Mouse (Mus musculus) heart, postnatal 14 days (tissue): ENCODE measurements around the gene Cbx1. TPM values are rescaled to one million over a fixed set of nuclear protein-coding genes. Genes with fewer than 3 reads are reported as not detected.
A peak's percentile ranks its signal among the peaks of the same experiment; 100 is the strongest.
"Not testable (repeated sequence)": the region's sequence is repeated elsewhere in the genome, so short reads cannot be mapped to it uniquely, and the experiment has no call there.

Experiments used
- DNase-seq, 2 experiments: peaks; one replicate each; pipeline ENCODE4 v3.0.0; 2021 to 2022
- intact Hi-C: fragments of 180-260 bp; cut with DNase I; formaldehyde crosslinking; loops from one replicate; pipeline ENCODE4 v1.15.1; 2025
- total RNA-seq, 2 experiments: library from RNA; stranded (reverse); gene quantifications; 2 replicates each; pipeline ENCODE4 v1.2.3; 2021

Cbx1 gene
- total RNA-seq, 2 experiments from 2014 or later, result 36.4 to 46.8 TPM

DNA sequence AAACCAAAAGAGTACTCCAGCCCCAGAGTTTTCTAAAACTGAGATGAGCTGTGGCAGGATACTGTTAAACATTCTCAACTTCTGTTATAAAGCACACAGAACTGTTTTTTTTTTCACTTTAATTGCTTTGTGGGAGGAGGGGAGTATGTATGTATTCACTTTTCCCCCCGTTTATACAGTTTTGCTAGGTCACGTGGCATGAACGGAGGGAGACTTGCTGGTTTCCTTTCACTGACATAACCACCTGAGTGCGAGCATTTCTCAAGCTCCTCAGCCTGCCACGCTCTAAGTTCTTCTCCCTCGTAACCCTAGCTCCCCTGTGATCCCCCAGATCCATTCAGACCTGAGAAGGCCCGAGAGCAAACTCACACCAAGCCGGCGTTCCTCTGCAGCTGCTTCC, 16.5 kb upstream of the Cbx1 start:
- intact Hi-C loops, result no loop called here
- no peak for DNase-seq

DNA sequence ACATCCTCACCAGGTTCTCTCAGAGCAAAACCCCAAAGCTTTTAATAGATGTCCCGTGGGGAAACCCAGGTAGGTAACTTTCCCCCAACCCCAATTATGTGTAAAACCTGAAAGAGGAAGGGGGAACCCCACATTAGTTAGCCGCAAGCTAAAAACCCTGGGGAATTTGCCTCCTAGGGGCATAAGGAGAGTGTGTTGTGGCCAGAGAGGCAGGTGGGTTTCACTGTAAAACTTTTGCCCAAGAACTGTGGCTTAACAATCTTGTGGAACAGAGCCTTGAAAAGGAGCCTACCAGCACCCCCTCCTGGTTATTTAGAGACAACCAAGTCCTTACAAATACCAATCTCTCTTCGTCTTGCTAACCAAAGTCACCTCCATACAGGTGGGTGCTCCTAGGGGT, 14.4 kb upstream of the Cbx1 start:
- DNase-seq, result no peak
- intact Hi-C loops, result no loop called here

- intact Hi-C loops, result loop anchor here (5.0 kb wide), 2 partner anchors 87 to 137 kb away; no protein-coding TSS in a partner anchor
- DNase-seq, result no peak
Measured at GRCm38 (mm10) chr11:96775063-96775462, 13.9 kb upstream of the Cbx1 start.

- DNase-seq, result no peak
- intact Hi-C loops, result loop anchor here (5.0 kb wide), 2 partner anchors 87 to 137 kb away; no protein-coding TSS in a partner anchor
Measured at GRCm38 (mm10) chr11:96775665-96776064, 13.3 kb upstream of the Cbx1 start.

GRCm38 (mm10) chr11:96776068-96776467, 12.9 kb upstream of the Cbx1 start:
- intact Hi-C loops, result loop anchor here (5.0 kb wide), 2 partner anchors 86 to 136 kb away; no protein-coding TSS in a partner anchor

DNA sequence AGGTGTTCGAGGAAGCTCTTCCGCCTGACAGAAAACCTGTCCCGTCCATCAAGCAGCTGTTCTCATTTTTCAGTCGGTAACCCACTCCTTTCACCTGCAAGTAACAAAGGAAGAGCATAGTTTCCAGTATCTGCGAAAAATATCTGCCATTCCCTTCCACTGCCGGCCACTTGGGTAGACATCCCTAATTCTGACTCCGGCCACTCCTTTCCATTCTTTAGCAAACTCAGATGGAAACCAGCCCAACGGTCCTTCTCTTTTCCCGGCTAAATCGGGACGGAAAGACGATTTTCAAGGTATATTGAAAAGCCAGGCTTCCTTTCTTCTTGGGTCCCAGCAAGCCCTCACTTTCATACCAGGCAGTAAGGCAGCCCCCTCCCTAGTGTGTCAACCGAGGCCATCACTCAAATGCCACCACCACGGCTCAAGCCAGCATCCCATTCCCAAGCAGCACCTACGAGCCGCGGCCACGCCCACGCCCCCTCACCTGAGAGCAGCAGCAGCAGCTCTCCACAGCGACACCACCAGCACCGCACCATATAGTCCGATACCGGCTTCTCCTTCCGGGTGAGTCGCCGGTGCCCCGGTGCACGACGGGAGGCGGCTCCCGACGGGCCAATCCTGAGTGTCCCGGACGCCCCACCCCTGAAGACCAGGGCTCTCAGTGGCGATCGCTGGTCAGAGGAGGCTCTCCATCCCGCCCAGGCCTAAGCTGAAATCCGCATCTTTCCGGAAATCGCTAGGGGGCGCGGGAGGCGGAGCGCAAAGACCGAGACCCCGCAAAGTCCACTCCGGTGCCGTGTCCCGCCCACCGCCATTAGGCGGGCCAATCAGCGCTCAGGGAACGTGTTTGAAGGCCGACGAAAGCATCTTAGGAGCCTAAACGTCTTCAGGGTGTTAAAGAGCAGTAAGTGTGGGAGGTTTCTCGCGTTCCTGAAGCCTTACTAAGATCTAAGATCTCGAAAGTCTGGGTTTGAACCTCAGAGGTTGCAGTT, 11.7 kb upstream of the Cbx1 start, which contains the start of gene Snx11:
Snx11 (minus strand) TSS at position 592 of the 995 bp plus-strand sequence.
- intact Hi-C loops, result loop anchor here (5.0 kb wide), 2 partner anchors 85 to 135 kb away; no protein-coding TSS in a partner anchor
- DNase-seq, result peak; percentile 100

More at GRCm38 (mm10) chr11:96776068-96776467, 12.9 kb upstream of the Cbx1 start:
- DNase-seq, result no peak

DNA sequence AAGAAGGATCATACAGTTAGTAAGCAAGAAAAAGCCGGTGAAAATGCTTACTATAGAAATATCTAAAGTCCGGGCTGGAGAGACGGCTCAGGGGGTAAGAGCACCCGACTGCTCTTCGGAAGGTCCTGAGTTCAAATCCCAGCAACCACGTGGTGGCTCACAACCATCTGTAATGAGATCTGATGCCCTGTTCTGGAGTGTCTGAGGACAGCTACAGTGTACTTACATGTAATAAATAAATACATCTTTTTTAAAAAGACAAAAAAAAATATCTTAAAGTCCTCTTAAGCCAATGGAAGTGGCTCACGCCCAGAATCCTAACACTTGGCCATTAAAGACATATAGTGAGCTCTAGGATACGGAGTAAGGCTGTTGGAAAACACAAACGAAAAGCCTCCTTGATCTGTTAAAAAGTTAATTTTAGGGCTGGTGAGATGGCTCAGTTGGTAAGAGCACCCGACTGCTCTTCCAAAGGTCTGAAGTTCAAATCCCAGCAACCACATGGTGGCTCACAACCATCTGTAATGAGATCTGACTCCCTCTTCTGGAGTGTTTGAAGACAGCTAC, 10.8 kb upstream of the Cbx1 start:
- not testable (repeated sequence) for DNase-seq
- intact Hi-C loops, result loop anchor here (5.0 kb wide), 2 partner anchors 84 to 134 kb away; no protein-coding TSS in a partner anchor

GRCm38 (mm10) chr11:96780306-96780705, 8.6 kb upstream of the Cbx1 start:
- intact Hi-C loops, result no loop called here

DNA sequence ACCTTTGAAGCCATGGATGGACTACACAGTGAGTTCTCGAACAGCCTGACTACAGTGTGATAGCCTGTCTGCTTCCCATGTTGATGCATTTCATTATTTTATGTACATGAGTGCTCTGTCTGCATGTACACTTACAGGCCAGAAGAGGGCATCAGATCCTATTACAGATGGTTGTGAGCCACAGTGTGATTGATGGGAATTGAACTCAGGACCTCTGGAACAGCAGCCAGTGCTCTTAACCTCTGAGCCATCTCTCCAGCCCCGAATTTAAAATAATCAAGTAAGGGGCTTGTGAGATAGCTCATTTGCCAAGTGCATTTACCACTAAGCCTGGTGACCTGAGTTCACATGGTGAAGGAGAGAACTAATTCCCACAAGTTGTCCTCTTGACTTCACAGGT, 7.5 kb upstream of the Cbx1 start:
- intact Hi-C loops, result no loop called here
- no peak for DNase-seq

More at GRCm38 (mm10) chr11:96780306-96780705, 8.6 kb upstream of the Cbx1 start:
- no peak for DNase-seq

GRCm38 (mm10) chr11:96784847-96785246, 4.1 kb upstream of the Cbx1 start:
- DNase-seq, result peak; percentile 64 to 78
- intact Hi-C loops, result not testable (repeated sequence)

DNA sequence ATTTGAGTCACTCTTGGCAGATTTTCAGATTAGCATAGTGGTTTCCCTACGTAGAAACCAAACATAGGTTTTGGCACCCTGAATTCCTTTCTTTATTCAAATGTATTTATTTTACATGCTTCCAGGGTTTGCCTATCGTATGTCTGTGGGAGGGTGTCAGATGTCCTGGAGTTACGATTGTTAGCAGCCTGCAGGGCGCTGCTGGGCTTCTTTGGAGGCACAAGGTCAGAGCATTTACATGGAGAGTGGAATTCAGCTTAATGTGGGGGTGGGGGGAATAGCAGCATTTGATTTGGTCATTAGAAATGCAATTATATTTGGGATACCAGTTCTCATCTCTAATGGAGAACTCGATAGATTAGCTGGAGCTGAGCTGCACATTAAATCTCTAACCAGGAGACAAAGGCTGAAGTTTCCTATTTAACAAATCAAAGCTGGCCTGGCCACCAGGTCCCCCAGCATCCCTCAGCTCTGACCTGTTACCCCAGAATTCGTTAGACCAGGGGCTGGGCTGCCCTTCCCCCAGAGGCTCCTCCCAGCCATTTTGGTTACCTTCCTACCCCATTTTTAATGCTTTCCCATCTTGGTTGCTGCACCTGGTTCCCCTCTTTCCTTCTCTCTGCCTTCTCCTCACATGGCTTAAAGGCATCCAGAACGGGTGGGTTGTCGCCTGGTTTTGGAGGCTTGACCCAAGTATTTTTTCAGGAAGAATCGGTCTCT, 2.0 kb upstream of the Cbx1 start:
- intact Hi-C loops, result no loop called here
- DNase-seq, result no peak

GRCm38 (mm10) chr11:96789990-96790389, 1.1 kb downstream of the Cbx1 start:
- intact Hi-C loops, result no loop called here
- DNase-seq, result no peak

DNA sequence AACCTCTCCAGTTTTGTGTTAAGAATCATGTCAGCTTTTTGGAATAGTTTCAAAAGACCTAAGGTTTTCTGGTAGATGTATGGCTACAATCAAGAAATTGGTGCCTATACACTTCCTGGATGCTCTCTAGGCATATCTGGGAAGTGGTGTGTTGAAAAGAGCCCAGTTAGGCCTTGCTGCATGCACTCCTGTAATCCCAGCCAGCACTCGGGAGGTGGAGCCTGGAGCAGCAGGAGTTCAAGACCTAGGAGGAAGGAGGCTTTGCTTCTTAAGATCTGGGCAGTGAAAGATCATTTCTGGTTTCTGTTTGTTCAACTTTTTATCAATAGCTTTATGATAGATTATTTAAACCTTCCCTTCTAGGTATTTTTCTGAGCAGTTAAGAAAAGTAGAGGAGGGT, 1.8 kb downstream of the Cbx1 start:
- no peak for DNase-seq
- intact Hi-C loops, result no loop called here

GRCm38 (mm10) chr11:96795491-96795890, 6.6 kb downstream of the Cbx1 start:
- no peak for DNase-seq
- intact Hi-C loops, result loop anchor here (2.0 kb wide), 1 partner anchor 35 kb away; no protein-coding TSS in a partner anchor

- no peak for DNase-seq
- intact Hi-C loops, result no loop called here
Measured at GRCm38 (mm10) chr11:96796081-96796480, 7.2 kb downstream of the Cbx1 start.

DNA sequence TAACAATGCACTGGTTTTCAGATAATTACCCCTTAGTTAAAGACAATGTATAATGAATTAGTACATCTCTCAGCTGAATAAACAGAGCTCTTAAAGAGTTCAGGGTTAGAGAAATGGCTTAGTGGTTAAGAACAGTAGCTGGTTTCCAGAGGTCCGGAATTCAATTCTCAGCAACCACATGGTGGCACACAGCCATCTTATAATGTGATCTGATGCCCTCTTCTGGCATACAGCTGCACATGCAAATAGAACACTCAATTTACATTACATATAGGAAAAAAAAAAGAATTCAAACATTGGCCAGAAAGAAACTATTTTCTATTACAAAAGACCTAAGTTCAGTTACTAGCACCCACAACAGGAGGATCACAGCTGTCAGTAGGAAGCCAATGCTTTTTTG, 7.7 kb downstream of the Cbx1 start:
- intact Hi-C loops, result no loop called here
- DNase-seq, result no peak

GRCm38 (mm10) chr11:96799511-96799910, 10.6 kb downstream of the Cbx1 start:
- intact Hi-C loops, result no loop called here
- no peak for DNase-seq

DNA sequence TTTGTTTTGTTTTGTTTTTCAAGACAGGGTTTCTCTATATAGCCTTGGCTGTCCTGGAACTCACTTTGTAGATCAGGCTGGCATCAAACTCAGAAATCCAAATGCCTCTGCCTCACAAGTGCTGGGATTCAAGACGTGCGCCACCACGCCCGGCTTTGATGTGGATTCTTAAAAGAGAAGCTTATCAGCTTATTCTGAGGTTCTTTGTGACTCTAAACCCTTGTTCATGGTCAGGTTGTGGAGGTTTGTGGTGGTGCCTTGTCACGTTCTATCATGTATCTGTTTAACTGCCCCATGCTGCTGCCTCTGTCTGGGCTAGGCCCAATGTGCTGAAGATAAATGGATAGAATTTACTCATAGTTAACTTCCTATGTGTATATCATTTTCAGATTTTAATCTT, 16.7 kb downstream of the Cbx1 start:
- intact Hi-C loops, result no loop called here
- DNase-seq, result no peak

DNA sequence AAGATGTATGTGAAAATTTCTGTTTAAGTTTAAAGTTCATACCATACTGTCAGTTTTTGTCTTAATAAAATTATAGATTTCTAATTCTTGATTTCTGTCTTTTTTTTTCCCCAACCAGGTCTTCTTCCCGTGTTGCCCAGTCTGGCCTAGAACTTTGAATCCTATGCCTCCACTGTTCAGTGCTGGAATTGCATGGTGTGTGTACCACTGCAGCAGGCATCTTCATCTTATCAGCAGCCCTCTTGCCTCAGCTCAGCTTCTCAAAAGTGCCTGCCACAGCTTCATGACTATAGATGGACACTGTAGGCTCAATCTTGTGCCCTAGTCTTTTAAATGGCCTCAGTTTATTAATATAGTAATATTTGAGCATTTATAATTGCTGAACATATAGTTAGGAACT, 19.1 kb downstream of the Cbx1 start:
- DNase-seq, result no peak
- intact Hi-C loops, result no loop called here

- intact Hi-C loops, result no loop called here
- DNase-seq, result no peak
Measured at GRCm38 (mm10) chr11:96809562-96810235, 20.8 kb downstream of the Cbx1 start.
